Mouse (Mus musculus) layer of hippocampus, postnatal 10 days (tissue): ENCODE measurements around the gene Mgat4b. TPM values are rescaled to one million over a fixed set of nuclear protein-coding genes. Genes with fewer than 3 reads are reported as not detected.

Experiments used
- DNase-seq, 2 experiments: peaks; one replicate each; pipeline ENCODE4 v3.0.0; 2021; ENCODE audit warnings: low spot score in 2 of 2
- total RNA-seq, 2 experiments: library from RNA; stranded (reverse); gene quantifications; 2 replicates each; pipeline ENCODE4 v1.2.3; 2021

Mgat4b gene
- total RNA-seq, 2 experiments from 2014 or later = 201 to 243 TPM

- DNase-seq = no peak
Measured at GRCm38 (mm10) chr11:50198916-50199315, 11.8 kb upstream of the Mgat4b start.

GRCm38 (mm10) chr11:50200613-50201012 is 10.1 kb upstream of the Mgat4b start:
- DNase-seq = no peak

- no peak for DNase-seq
Measured at GRCm38 (mm10) chr11:50201590-50201989, 9.1 kb upstream of the Mgat4b start.

GRCm38 (mm10) chr11:50203302-50203827 is 7.3 kb upstream of the Mgat4b start:
- DNase-seq = no peak

- no peak for DNase-seq
Measured at GRCm38 (mm10) chr11:50205434-50205833, 5.3 kb upstream of the Mgat4b start.

GRCm38 (mm10) chr11:50206037-50206436 is 4.7 kb upstream of the Mgat4b start:
- DNase-seq = no peak

GRCm38 (mm10) chr11:50207344-50207743 is 3.3 kb upstream of the Mgat4b start:
- no peak for DNase-seq

GRCm38 (mm10) chr11:50208039-50208438 is 2.7 kb upstream of the Mgat4b start:
- no peak for DNase-seq

GRCm38 (mm10) chr11:50210101-50210504 is 587 bp upstream of the Mgat4b start:
- peak; percentile 83 to 88 for DNase-seq

GRCm38 (mm10) chr11:50211322-50212059 is 801 bp downstream of the Mgat4b start:
- no peak for DNase-seq

- DNase-seq = no peak
Measured at GRCm38 (mm10) chr11:50212060-50212739, 1.5 kb downstream of the Mgat4b start.

- peak in 1 of 2 experiments; percentile 48 for DNase-seq
Measured at GRCm38 (mm10) chr11:50212848-50213758, 2.4 kb downstream of the Mgat4b start.

GRCm38 (mm10) chr11:50214631-50215030 is 3.9 kb downstream of the Mgat4b start:
- DNase-seq = no peak

GRCm38 (mm10) chr11:50215633-50216032 is 4.9 kb downstream of the Mgat4b start:
- no peak for DNase-seq

- no peak for DNase-seq
Measured at GRCm38 (mm10) chr11:50216724-50217366, 6.2 kb downstream of the Mgat4b start.

- no peak for DNase-seq
Measured at GRCm38 (mm10) chr11:50217811-50218210, 7.1 kb downstream of the Mgat4b start.

GRCm38 (mm10) chr11:50219833-50220232 is 9.1 kb downstream of the Mgat4b start:
- DNase-seq = no peak

- DNase-seq = peak in 1 of 2 experiments; percentile 4
Measured at GRCm38 (mm10) chr11:50222559-50223276, 12.0 kb downstream of the Mgat4b start.

GRCm38 (mm10) chr11:50223783-50224662 is 13.3 kb downstream of the Mgat4b start:
- no peak for DNase-seq
